Mouse (Mus musculus) ES-E14 (cell line): Measurements from ENCODE around the gene Ranbp17.

Experiments used
- MAFK ChIP-seq: IDR thresholded peaks from 2 replicates; pipeline ENCODE4 v1.6.1; 2014; ENCODE audit warnings: mild to moderate bottlenecking, low read depth, low read length, inconsistent platforms; ENCODE audit not compliant: insufficient read depth
- ZC3H11A ChIP-seq: IDR thresholded peaks from 2 replicates; pipeline ENCODE4 v1.6.1; 2012; ENCODE audit warnings: low read depth, mild to moderate bottlenecking, inconsistent platforms, low read length, borderline replicate concordance
- ZNF384 ChIP-seq: IDR thresholded peaks from 2 replicates; pipeline ENCODE4 v1.6.1; 2012; ENCODE audit warnings: low read depth, low read length, inconsistent platforms

GRCm38 (mm10) chr11:33536636-33537035, 23.1 kb upstream of the Ranbp17 start:
- TF ChIP-seq MAFK (no peak), ZNF384 (no peak), ZC3H11A (no peak)
